Mouse (Mus musculus) urinary bladder, postnatal 25 days (tissue): ENCODE data around the gene Pex6.

Experiments used
- DNase-seq: peaks from one replicate; pipeline ENCODE4 v3.0.0; 2022; ENCODE audit warnings: low spot score

The Pex6 gene

GRCm38 (mm10) chr17:46701489-46701888 lies 9.8 kb upstream of the Pex6 start:
- DNase-seq = no peak

DNA sequence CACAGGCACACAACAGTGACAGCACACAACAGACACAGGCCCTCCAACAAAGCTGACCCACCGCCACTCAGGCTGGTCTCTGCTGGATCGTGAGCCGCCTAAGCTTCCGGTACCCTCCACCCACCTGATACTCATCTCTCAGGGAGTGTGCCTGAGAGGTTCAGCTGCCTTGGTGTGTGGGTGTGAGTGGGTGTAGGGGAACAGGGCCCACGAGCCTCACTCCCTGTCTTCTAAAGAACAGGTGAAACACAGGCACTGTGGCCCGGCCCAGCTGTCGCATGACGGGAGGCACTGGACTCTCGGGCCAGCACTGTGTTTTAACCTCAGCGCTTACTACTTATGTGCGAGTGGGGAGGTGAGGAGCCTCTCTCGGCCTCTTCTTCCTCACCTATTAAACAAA lies 9.2 kb upstream of the Pex6 start:
- DNase-seq = no peak

DNA sequence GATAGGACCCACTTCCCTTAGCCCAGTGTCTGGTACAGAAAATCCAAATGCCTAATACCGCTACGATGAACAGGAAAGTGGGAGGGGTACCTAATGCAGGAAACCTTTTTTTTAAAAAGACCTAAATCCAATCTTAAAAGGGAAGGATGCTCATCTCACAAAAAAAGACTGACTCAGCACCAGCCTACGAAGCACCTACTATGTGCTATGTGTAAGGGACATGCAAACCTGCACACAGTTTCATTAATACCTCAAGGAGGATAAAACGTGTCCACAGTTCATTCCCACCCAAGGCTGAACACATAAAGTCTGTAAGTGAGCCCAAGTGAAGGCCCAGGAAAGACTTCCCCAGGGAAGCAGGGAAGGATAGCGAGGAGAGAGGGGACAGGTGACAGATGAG lies 8.8 kb upstream of the Pex6 start:
- no peak for DNase-seq

DNA sequence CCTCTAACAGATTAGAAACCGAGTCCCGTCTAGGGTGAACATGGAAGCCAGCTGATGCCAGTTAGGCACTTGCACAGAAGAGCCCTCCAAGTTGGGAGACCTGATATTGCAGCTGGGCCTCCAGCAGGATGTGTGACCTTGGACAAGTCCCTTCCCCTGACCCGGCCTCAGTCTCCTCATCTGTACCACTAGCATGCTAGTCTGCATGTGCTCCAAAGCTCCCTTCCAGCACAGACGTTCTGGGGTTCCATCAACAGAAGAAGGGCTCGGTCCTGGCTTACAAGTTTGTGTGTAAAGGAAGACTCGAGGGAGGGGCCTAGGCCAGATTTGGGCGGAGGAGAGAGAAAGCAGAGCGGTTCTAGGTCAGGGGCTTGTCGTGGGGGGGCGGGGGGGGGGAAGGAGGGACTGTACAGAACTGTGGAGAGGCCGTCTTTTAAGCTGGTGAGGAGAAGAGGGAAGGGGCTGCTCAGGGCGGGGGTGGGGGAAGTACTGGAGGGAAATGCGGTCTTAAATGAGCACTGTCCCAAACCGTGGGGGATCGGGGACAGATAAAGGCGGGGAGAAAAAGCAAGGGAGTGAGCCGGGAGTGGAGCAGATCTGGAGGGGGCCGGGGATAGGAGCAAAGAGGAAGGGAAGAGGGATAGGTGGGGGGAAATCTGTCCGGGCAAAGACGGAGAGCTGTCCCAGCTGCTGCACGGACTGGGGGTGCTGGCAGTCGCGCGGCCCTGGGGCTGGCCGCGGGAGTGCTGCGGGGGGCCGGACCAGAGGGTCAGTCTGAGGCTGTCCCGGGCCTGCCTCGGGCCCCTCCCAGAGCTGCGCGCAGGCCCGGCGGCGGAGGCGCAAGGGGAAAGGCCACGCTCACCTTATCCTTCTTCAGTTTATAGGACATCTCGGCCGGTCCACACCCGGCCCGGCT lies 7.0 kb upstream of the Pex6 start:
- no peak for DNase-seq

DNA sequence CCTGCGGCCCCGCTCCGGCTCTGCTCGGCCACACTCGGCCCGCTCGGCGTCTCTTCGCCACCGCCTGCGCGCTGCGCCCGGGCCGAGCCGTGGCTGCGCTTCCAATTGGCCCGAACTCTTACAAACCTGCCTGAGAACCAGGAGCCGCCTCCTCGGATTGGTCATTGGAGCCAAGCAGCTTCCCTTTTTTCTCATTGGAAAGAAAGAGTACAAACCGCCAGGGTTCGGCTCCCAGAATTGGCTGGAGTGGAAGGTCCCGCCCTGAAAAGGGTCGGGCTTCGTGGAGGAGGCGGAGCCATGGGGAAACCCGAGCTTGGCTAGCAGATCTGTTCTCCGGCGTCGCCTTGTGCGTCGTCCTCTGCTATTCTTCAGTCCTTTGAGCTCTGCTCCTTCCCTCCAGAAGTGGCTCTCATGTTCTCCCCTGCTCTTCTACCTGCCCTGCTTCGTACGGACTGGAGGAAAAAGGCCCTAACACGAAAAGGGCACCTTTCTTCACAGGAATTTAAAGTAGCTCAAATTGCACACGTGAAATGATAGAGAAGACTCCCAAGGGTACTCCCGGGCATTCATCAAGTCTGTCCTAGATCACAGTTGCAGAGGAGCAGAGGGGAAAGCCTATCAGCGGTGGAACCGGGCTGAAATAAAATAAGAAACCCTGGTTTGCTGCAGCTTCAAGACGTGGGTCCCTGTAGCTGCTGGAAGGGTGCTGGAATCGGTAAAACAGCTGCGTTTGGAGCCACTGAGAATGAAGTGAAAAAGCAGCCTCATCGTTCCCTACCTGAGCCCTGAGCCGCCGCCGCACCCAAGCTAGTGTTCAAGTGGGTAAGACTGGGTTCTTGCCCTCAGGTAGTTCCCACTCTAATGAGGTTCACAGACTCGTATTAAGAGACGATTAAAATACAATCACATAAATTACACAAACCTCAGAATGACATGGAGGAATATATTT lies 6.1 kb upstream of the Pex6 start, which contains the start of gene Ppp2r5d:
TSS of gene Ppp2r5d (minus strand) at position 225 of the 949 bp plus-strand sequence.
- DNase-seq = peak; percentile 88

DNA sequence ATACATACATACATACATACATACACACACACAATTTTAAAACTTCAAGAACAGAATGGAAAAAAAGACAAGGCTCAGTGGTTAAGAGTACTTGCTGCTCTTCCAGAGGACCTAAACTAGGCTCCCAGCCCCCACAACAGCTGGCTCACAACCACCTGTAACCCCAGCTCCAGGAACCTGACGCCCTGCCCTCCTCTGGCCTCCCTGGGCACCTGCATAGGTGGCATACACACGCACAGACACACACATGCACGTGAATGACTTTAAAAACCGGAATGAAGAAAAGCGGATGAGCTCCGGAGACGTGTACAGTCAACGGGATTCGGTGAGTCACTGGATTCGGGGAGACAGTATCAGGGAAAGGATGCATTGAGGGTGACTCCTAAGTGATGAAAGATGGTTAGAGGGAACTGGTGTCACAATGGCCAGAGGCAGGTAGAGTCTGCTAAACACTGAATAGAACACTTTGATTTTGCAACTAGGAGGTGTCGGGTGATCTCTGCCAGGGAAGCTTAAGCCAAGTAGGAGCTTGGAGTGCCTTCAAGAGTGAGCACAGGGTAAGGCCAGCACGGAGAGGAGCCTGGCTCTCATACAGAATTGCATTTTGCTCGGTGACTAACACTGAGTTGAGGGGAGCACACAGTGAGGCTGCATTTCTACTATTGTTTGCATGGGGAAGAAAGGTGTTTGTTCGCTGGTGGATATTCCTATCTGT lies 4.7 kb upstream of the Pex6 start:
- DNase-seq = no peak

- DNase-seq = peak; percentile 58
Observed at GRCm38 (mm10) chr17:46711612-46712271, 479 bp downstream of the Pex6 start.

GRCm38 (mm10) chr17:46712442-46712841 lies 1.2 kb downstream of the Pex6 start:
- DNase-seq = no peak

DNA sequence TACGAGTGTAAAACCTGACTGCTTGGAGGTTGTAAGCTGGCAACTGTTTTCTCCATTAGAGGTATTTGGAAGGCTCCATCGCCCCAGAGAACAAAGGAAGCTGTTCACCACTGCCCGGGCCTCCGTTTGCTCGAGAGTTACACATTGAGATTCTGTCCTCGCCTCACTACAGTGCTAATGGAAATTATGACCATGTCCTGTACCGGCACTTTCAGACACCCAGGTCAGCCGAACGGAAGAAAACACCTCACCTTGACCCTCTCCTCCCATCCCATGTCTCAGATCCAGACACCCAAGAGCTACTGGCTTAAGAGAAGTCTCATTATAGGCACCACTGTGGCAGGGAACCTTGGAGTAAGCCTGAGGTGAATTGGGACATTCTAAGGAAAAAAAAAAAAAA lies 2.6 kb downstream of the Pex6 start:
- DNase-seq = no peak

- no peak for DNase-seq
Observed at GRCm38 (mm10) chr17:46714756-46715481, 3.7 kb downstream of the Pex6 start.

DNA sequence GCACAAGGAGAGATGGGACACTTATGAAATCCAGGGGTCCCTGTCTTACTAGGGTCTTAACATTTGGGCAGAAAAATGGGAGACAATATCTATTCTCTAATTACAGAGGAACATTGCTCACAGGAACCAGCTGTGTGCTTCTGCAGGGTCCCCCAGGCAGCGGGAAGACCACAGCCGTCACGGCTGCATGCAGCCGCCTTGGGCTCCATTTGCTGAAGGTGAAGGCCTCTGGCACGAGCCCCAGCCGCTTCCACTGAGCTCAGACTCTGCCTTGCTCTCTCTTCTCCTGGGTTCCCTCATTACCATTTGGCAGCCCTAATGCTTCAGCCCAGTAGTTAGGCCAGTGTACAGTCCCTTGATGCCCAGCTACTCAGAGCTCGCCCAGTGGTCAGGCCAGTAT lies 9.8 kb downstream of the Pex6 start:
- DNase-seq = no peak

DNA sequence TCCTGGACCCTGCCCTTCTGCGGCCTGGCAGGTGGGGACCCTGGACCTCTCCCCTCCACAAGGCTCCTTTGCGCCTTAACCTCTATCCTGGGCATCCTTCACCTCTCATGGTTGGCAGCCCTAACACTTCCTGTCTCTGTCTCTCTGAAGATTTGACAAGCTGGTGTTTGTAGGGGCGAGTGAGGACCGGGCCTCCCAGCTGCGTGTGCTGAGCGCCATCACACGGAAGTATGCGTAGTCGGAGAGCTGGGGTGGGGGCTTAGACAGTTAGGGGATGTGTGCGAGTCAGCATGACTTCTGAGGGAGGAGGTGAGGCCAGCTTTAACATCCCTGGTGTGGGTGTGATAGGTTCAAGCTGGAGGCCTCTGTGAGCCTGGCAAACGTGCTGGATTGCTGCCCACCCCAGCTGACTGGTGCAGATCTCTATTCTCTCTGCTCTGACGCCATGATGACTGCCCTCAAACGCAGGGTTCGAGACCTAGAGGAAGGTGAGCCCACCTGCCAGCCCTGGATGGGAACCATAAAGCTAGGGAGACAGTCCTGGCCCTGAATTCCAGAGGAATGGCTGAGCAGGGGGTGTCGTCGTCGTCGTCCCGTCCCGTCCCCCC lies 13.3 kb downstream of the Pex6 start:
- DNase-seq = no peak

GRCm38 (mm10) chr17:46725273-46725672 lies 14.0 kb downstream of the Pex6 start:
- DNase-seq = no peak

GRCm38 (mm10) chr17:46725731-46726645 lies 14.7 kb downstream of the Pex6 start:
- no peak for DNase-seq

- no peak for DNase-seq
Observed at GRCm38 (mm10) chr17:46727271-46727670, 16.0 kb downstream of the Pex6 start.

- no peak for DNase-seq
Observed at GRCm38 (mm10) chr17:46728021-46728420, 16.8 kb downstream of the Pex6 start.

- no peak for DNase-seq
Observed at GRCm38 (mm10) chr17:46728496-46728895, 17.2 kb downstream of the Pex6 start.

DNA sequence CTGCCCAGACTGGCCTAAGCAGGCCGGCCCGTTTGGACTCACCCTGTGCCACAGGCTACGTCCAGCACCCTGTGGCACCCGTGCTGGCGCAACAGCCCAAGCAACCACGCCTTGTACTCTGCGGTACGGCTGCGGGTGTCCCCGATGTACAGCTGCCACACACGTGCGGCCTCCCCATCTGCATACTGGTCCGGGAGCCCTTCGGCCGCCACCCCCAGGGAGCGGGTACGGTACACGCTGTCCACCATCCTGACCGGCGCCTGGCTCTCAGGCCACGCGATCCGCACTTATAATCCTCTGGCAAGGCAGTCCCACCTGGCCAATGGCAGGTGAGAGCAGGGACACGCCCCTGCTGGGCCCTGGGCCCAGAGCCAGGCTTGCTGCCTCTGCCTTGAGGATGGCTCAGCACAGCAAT lies 17.6 kb downstream of the Pex6 start, which contains the start of gene Gnmt:
TSS of gene Gnmt (minus strand) at position 265 of the 415 bp plus-strand sequence.
- DNase-seq = peak; percentile 21

DNA sequence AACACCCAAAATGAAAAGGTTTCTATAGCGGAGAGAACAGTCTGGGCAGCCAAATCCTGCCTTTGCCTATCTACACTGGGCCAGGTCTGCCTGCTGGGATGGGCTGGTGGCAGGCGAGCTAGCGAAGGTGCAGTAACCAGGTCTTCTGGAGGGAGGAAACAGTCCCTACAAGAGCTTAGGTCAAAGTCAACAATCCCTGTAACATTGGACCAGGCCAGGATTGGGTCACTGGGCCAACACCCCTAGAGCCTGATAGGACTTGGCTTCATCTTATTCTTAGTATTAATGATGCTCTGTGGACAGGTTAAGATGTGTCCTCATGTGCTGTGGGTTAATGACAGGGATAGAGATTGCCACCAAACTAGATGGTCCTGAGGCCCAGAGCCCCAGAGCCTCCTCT lies 22.8 kb downstream of the Pex6 start:
- no peak for DNase-seq
